Mouse (Mus musculus) gastrocnemius, adult 8-10 months (tissue): ENCODE measurements around the gene Zmym6. TPM values are rescaled to one million over a fixed set of nuclear protein-coding genes. Genes with fewer than 3 reads are reported as not detected.

Experiments used
- DNase-seq, 2 experiments: peaks; one replicate each; pipeline ENCODE4 v3.0.0; 2022; ENCODE audit warnings: low spot score in 2 of 2
- total RNA-seq, 4 experiments: library from RNA; stranded (reverse); gene quantifications; 2 replicates each; pipeline ENCODE4 v1.2.4; 2022

The Zmym6 gene
- total RNA-seq, 4 experiments from 2014 or later: 4.4 to 5.0 (median 4.7) TPM

DNA sequence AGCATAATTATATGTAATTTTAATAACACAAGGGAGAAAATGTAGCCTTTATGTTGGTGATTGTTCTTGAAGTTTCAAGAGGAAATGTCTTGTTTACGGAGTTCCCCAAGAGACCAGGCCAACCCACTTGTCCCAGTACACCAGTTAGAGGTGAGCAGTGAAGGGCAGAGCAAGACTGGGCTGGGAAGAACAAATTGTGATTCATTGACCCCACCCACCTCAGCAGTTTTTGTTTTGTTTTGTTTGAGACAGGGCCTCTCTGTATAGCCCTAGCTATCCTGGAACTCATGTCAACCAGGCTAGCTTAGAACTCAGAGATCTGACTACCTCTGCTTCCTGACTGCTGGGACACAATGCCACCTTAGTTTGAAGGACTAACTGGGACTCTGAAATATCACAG is 47.1 kb downstream of the Zmym6 start:
- DNase-seq: no peak

DNA sequence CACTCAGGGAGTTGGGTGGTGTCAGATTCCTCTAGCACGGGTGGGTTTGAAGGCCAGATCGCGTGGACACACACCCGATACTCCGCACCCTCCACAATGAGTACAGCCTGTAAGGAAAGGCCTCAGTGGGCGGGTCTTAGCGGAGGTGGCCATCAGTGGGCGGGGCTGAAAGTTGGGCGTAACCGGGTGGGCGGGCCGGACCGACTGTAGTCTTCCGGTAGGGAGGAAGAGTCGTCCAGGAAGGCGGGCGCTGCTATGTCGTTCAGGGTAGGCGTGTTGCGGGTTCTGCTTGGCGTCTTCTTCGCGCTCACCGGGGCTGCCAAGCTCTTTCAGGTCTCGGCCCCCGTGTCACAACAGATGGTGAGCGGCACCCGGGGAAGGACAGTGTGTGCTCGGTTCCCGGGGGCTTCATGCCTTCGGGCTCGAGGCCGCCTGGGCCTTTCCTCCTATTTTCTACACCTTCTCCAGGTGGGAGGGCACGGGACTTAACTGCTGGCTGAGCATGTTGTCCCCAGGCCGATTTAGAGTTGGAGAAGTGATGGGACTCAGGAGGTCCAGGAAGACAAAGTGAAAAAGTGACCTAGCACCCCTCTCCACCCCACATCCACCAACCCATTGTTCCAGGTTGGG is 48.8 kb downstream of the Zmym6 start:
- DNase-seq: peak; percentile 56 to 64

DNA sequence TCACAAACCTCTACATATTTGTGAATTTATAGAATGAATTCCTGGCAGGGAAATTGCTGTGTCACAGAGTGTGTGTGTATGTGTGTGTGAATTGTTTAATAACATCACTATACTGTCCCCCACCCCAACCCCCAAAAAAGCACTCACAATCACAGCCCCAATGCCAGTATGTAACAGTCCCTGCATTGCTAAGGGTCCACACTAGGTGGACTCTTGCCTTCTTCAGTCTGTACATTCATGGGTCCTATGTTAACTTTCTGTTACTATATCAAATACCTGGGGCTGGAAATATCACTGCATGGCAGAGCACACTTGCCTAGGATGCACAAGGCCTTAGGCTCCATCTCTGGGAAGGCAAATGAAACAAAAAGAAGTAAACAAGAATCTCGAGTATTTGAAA is 57.5 kb downstream of the Zmym6 start:
- no peak for DNase-seq

DNA sequence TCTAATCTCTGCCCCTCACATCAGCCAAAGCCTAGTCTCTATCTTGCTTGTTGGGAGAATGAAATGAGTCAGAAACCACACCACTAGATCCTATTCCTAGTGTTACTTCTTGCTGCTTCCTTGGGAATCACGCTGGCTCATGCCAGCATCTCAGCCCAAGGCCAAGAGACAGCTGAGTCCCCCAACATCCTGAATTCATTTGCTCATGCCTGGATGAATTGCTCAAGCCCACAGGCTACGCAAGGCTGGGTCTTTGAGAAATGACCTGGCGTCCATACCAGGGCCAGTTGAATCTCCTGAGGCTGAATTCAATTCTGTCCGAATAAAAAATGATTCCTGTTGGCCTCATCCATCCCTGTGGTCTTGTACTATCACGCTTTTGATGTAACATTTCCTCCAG is 60.4 kb downstream of the Zmym6 start:
- DNase-seq: no peak

DNA sequence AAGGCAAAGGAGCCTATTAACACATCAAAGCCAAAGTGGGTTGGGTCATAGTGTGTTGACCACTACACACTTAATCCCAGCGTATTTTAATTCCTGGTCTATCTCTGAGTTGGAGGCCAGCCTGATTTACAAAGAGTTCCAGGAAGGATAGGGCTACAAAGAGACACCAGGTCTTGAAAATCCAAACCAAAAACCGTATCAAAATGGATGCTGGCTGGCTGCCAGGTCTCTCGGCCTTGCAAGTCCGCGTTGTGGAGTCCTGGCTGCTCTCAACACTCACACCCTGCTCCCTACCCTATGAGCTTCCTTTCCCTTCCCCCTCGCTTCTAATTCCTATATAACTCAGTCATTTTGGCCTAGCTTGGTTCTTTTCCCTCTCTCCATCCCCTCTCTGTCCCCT is 61.3 kb downstream of the Zmym6 start:
- DNase-seq: no peak

DNA sequence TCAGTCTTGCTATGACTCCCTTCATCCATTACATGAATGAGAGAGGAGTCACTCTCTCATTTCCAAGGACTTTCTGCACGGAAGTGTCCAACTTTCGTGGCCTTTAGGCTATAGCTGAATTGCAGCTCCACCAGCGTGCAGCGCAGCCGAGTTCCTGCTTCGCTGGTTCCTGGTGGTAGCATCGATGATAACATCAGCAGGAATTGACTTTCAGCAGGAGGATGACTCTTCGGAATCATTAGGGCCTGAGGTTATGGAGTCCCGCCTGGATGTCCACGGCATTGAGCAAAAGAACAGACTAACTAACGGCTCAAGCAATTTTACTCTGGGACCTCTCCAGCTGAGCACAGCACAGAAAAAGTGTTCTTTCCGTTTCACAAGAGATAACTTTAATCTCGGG is 72.8 kb downstream of the Zmym6 start:
- no peak for DNase-seq

DNA sequence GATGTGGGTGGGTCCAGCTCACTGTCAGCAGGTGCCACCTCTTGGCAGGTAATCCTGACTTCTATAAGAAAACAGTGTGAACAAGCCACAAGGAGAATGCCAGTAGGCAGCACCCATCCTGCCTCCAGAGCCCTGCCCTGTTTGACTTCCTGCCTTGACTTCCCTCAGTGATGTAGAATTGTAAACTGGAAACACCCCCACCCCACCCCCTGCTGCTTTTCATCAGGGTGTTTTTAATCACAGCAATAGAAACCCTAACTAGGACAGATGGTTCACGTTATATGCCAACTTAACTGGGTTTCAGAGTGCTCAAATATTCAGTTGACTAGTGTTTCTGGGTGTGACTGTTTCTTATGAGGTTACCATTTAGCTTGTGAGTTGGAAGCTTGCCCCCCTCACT is 76.2 kb downstream of the Zmym6 start:
- DNase-seq: no peak

DNA sequence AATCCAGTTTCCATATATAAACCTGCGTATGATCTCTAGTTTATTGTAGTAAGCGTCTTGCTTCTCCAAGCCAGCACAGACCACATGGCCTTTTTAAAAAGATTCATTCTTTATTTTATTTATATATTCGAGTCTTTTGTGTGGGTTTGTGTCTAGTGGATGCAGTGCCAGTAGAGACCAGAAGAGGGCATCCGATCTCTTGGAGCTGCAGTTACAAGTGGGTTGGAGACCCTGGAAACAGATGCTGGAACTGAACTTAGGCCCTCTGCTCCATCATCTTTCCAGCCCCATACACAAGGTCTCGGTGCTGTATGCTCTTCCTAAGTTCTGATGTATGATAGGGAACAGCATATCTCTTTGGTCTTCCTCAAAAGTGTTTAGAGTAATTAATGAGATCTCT is 78.6 kb downstream of the Zmym6 start:
- DNase-seq: no peak

DNA sequence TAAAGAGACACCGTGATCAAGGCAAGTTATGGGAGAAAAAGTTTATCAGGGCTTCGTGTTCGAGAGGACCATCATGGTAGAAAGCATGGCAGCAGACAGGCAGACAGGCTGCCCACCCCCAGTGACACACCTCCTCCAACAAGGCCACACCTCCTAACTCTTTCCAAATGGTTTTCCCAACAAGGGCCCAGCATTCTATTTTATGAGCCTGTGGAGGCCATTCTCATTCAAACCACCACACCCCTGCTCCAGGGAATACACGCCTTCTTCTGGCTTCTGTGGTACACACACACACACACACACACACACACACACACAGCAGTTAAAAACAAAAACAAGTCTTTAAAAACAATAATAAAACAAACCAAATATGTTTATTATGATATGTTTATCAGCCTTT is 80.6 kb downstream of the Zmym6 start:
- no peak for DNase-seq

DNA sequence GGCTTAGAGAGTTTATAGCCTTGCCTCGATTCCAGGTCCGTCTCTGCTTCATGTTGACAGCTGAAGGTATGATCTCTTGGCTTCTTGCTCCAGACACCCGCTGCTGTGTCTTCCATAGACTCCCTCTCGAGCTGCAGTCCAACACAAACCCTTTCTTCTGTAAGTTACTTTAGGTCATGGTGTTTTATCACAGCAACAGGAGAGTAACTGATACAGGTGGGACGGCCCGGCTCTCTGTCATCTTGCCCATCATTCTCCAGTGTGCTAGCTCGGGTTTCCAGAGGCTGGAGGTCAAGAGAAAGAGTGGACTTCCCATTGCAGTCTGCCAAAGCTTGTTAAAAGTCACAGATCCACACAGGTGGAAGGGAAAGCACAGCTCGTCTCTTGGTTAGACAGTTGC is 86.7 kb downstream of the Zmym6 start:
- DNase-seq: no peak

DNA sequence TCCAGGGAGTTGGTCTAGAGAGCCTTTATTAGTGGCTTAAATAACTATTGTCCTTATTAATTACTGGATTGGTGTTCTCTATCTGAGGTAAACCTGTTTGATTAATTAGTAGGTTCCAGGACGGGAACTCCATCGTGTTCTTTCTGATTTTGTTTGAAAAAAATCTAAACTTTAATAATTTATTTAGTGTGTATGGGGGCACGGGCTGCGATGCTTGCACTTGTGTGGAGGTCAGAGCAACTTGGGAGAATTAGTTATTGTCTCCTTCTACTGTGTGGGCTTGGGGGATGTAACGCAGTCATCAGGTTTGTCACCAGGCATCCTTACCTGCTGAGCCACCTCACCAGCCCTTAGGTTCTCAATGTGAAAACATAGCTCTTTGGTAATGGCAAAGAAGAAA is 89.9 kb downstream of the Zmym6 start:
- DNase-seq: no peak

DNA sequence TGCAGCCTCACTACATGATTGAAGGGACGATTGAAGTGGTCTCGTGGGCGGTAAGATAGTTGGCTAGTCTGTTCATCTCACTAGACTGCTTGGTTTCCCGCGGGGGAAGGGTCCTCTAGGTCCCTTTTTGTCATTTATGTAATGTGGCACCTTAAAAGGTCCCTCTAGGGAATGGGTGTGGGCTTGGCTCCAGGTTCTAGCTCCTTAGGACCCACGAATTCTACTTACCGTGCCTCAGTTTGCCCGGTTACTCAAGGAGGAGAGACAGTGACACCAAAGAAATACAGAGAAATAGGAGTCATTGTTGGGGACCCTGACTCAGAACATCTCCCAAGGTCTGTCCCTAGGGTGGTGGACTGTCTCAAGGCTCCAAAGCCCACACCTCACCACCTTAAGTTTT is 90.5 kb downstream of the Zmym6 start:
- DNase-seq: no peak

DNA sequence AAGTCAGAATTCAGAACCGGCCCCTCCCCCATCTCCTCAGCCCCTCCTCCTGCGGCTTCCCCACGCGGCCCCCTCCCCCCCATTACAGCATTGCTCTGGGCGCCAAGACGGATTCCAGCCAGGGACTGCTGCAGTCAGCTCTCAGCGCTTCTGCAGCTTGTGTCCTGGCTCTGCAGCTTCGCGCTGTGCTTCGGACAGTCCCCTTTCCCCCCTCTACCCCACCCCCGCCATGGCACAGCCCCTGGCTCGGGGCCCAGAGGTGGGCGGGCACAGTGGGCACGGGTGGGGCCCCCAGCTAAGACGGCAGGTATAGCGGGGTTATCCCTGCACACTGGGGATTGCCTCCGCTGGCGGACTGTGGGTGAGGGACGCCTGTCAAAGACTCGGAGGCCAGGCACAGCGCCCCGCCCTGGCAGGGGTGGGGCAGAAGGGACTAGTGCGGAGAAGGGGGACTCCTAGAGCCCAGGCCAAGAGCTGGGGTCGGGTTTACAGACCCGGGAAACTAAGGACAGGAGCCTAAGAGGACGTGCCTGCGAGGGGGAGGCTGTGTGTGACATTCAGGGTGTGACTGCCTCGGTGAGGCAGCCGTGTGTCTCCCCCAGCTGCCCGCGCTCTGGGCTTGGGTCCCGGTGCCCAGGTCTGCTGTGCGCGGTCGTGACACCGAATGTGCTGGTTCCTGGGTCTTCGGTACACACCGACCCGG is 91.2 kb downstream of the Zmym6 start:
- DNase-seq: no peak

DNA sequence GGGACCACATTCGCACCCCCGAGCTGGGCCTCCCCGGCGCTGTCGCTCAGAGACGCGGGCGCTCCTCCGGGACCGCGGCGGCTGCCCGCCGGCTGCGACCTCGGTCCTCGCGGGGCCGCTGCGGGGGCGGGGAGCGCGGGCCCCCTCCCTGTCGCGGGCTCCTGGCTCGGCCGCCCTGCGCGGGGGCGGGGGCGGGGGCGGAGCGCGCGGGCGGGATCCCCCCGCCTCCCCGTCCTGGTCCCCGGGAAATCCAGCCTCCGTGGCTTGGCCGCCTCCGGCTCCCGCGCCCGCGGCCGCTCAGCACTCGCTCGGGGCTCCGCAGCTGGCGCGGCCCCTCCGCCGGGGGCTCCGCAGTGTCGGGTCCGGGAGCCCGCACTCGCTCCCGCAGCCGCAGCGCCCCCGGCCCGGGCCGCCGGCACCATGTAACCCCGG is 91.7 kb downstream of the Zmym6 start, which contains the start of gene Dlgap3:
Gene Dlgap3 (plus strand): TSS at position 291 of the 432 bp plus-strand sequence.
- DNase-seq: no peak

DNA sequence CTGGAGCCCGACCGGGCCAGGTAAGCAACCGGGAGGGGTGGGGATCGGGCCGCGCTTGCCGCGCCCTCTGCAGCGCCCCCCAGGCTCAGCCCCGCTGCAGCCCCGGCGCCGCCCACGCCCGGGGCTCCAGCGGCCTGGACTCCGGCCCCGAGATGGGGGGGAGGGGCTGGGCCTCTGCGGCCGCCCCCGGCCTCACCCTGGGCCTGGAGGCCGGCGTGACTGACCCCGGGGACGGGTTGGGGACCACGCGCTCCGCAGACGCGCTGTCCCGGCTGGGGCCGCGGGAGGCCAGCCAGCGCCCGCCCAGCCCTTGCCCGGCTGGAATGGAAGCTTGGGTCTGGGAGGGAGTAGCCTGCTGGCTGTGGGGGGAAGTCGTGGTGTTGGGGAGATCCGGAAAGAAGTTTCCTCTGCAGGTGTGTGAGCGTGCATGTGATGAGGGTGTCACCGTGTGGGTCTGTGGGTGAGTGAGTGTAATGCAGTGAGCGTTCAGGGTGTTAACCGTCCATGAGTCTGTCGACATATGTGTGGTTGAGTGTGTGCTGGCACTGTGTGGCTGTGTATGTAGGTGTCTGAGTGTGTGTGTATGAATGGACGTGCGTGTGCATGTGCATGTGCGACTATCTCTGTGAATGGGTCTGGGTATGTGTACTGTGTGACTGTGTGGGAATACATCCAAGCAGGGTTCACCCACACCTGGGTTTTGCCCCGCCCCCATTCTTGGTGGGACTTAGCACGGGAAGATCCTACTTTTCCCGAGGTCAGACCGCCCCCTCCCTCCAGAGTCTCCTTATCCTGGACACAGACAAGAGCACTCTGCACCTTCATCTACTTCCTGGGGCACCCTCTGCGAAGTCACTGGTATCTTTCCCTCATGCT is 92.4 kb downstream of the Zmym6 start:
- no peak for DNase-seq

DNA sequence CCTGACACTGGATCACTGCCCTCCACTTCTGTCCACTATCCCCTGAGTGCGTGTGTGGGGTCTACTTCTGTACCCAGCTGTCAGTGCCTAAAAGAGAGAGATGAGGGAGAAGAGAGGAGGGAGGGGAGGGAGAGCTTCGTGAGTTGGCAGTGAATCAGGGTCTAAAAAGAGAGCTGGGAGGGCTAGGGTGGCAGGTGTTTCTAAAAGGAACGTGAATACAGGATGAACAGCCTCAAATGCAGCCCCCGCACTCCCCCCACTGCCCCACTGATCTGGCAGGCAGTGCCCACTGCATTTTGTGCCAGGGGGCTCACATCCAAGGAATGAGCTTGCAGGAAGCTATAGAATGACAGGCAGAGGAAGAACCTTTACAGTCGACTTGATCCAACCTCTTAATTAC is 93.7 kb downstream of the Zmym6 start:
- DNase-seq: no peak

DNA sequence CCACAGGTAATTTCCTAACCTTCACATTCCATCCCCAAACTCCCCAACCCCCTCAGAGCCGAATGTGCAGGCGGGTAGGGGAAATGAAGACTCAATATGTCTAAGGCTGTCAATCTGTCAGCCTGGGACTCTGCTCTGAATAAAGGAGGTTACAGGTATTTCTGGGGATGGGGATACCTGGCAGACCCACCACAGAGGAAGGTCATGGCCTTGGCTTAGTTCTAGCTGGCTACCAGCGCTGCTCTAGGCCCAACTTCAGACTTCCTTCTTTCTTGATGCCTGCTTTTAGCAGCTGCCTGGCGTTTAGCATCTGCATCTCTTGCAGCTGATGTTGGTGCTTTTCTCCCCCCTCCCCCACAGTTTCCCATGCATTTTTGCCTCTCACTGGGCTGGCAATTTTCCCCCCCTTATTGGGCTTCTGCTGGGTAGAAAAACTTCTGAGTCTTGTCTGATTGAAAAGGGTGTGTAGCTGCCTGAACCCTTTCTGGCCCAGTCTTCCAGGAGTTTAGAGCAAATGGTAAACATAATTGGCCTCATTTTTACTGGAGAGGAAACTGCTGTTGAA is 94.2 kb downstream of the Zmym6 start:
- DNase-seq: no peak

DNA sequence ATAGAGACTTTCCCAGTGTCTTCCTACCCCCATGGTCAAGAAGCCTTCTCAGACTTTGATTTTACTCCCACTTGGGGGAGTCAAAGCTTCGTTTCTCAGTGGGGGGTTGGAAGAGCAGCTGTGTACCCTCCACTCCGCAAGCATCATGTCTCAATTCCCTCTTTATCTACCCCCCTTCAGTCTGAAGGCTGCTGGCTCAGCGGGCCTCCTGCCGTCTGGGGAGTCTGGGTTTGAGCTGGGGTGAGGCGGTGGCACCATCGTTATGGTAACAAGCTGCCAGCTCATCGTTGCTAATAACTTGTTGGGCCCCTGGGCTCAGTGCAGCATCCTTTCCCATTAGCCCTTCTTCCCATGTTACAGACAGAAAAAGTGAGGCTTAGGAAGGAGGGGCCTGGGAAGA is 94.9 kb downstream of the Zmym6 start:
- DNase-seq: no peak

DNA sequence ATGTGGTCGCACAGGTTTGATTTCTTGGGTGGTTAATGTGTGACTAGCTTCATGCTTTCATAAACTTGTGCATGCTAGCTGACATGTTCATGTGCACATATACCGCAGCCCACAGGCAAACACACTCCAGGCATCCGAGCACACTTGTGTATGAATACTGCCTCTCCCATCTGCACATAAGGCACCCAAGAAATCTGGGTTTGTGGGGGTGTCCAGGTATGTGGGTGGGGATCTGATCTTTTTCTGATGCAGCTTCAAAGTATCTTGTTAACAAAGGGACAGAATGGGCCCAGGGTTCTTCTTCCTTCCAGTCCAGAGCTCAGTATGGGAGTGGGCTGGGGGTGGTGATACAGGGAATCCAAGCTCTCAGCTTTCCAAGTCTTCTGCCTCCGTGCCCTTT is 95.4 kb downstream of the Zmym6 start:
- no peak for DNase-seq

DNA sequence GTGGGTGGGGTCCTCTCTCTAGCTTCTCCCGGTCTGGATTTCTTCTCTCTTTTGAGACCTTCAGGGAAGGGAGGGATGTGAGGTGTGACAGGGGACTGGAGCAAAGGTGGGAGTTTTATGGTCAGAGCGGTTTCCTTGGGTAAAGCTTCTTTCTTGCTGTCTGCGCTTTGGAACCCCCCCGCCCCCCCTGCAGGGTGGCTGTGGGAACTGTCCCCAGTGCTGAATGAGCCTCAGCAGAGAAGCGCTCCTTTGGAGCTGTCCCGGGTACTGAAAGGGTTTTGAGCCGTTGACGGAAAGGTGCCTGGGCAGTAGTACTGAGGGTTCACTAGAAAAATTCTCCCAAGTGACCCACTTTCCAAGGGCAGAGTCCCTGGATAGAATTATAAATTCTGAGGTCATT is 96.3 kb downstream of the Zmym6 start:
- no peak for DNase-seq
